Mouse (Mus musculus) embryo, embryonic 9.5 days (tissue): ENCODE data around the gene 1600002K03Rik.

Experiments
- DNase-seq: peaks from one replicate; pipeline ENCODE4 v3.0.0-alpha.2; 2017; ENCODE audit errors: extremely low spot score

1600002K03Rik gene

GRCm38 (mm10) chr10:80172527-80173292 lies at the start of gene 1600002K03Rik:
1600002K03Rik (plus strand) TSS chr10:80172944.
- DNase-seq = peak; percentile 92

- DNase-seq = no peak
Measured at GRCm38 (mm10) chr10:80123932-80124562, 48.7 kb upstream of the 1600002K03Rik start.

- DNase-seq = no peak
Measured at GRCm38 (mm10) chr10:80127920-80128319, 44.8 kb upstream of the 1600002K03Rik start.

GRCm38 (mm10) chr10:80129846-80130245 lies 42.9 kb upstream of the 1600002K03Rik start:
- no peak for DNase-seq

GRCm38 (mm10) chr10:80130403-80131031 lies 42.2 kb upstream of the 1600002K03Rik start:
- DNase-seq = no peak

- DNase-seq = peak; percentile 73
Measured at GRCm38 (mm10) chr10:80131316-80131951, 41.3 kb upstream of the 1600002K03Rik start.

GRCm38 (mm10) chr10:80131952-80132350 lies 40.8 kb upstream of the 1600002K03Rik start:
- peak; percentile 48 for DNase-seq

- no peak for DNase-seq
Measured at GRCm38 (mm10) chr10:80133226-80133849, 39.4 kb upstream of the 1600002K03Rik start.

- no peak for DNase-seq
Measured at GRCm38 (mm10) chr10:80134421-80134820, 38.3 kb upstream of the 1600002K03Rik start.

GRCm38 (mm10) chr10:80135161-80135560 lies 37.6 kb upstream of the 1600002K03Rik start:
- DNase-seq = no peak

- DNase-seq = no peak
Measured at GRCm38 (mm10) chr10:80135641-80136040, 37.1 kb upstream of the 1600002K03Rik start.

- DNase-seq = no peak
Measured at GRCm38 (mm10) chr10:80136179-80136951, 36.4 kb upstream of the 1600002K03Rik start.

GRCm38 (mm10) chr10:80136952-80137625 lies 35.7 kb upstream of the 1600002K03Rik start:
- DNase-seq = peak; percentile 43

- no peak for DNase-seq
Measured at GRCm38 (mm10) chr10:80137626-80138552, 34.9 kb upstream of the 1600002K03Rik start.

- DNase-seq = peak; percentile 59
Measured at GRCm38 (mm10) chr10:80138553-80139438, 33.9 kb upstream of the 1600002K03Rik start, which contains the start of gene Atp5d. Atp5d (plus strand) TSS chr10:80138632.

- no peak for DNase-seq
Measured at GRCm38 (mm10) chr10:80139439-80139775, 33.3 kb upstream of the 1600002K03Rik start.

- DNase-seq = no peak
Measured at GRCm38 (mm10) chr10:80139975-80140665, 32.6 kb upstream of the 1600002K03Rik start.

- DNase-seq = no peak
Measured at GRCm38 (mm10) chr10:80140666-80141035, 32.1 kb upstream of the 1600002K03Rik start, which contains the start of gene Cbarp. Cbarp (minus strand) TSS chr10:80140835.
